Mouse (Mus musculus) frontal cortex, postnatal 14 days (tissue): ENCODE results near the gene Tjap1.

Experiments
- DNase-seq, 2 experiments: peaks; one replicate each; pipeline ENCODE4 v3.0.0; 2022; ENCODE audit warnings: low spot score in 2 of 2

Gene Tjap1

DNA sequence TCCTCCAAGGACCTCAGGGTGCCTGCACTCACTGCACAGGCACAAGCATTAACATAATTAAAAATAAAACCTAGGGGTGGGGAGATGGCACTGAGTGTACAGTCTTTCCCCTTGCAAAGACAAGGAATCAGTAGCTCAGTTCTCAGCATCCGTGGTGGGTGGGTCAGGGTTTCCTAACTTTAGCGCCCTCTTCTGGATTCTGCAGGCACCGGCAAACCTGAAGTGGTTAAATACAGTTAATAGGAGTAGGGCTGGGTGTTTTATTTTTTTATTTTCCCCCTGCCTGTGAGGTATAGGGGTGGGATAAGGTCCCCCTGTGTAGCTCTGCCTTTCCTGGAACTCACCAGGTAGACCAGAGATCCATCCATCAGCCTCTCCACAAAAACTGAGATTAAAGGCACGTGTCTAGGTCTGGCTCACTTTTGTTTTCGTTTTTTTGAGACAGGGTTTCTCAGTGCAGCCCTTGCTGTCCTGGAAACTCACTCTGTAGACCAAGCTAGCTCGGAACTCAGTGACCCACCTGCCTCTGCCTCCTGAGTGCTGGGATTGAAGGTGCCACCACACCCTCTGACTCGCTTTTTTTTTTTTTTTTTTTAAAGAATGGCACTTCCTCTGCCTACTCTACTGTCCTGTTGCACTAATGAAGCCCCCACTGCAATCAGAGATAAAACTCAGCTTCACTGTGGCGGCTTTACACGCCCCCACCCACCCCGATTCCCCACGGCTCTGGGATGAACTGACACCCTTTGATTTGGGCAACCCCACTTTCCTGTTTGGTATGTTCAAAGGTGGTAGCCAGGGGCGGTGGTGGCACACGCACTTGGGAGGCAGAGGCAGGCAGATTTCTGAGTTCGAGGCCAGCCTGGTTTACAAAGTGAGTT, 30.0 kb downstream of the Tjap1 start:
- no peak for DNase-seq

DNA sequence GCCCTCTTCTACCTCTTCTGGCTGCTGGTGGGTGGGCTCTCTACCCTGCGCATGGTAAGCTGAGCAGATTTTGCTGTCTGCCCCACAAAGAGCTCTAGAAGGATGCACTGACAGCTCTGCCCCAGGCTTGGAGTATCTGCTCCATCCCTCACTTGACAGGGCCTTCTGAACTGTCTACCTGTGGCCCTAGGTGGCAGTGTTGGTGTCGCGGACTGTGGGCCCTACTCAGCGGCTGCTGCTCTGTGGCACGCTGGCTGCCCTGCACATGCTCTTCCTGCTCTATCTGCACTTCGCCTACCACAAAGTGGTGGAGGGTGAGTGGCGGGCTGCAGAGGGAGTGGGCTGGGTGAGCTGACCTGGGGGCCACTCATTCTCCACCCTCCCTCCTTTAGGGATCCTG, 31.7 kb downstream of the Tjap1 start:
- no peak for DNase-seq

DNA sequence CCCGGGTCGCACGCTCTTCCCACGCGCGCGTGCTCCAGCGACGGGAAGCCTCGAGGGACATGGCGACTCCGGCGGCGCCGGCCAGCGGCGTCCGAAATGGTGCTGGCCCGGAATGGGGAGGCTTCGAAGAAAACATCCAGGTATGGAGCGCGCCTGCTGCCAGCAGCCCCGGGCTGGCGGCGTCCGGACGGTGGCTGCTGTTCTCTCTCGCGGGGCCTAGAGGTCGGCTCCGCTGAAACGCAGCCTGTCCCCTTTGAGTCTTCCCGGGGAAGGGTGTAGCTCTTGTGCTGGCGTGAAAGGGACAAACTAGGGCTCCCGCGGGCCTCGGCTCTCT, 34.7 kb downstream of the Tjap1 start:
- no peak for DNase-seq

DNA sequence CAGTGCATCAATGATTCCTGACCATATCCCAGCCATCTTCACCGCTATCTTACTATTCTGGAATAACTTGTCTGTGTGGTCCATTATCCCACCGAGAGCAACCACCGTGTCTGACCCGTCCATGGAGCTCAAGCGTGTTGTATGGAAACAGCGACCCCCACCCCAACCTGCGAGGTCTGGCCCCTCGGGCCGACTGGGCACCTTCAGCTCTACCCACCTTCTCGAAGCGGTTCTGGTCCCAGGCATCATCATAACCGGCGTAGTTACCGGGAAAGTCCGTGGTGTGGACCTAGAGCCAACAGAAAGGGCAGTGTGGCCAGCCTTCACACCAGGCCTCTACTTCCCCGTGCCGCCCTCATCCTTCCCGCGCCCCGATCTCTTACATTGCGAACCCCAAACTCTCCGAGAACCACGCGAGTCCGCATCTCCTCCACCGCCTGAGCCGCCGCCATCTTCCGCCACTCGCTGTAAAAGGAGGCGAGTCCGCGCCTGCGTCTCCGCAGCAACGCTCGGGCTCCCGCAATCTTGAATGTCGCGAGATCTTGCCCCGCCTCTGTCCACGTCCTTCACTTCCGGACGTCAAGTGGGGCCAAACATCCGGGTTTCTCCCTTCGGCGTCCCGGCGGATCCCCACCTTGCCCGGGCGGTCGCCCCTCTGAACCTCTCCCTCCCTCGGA, 35.2 kb downstream of the Tjap1 start, which contains the start of the genes Polr1c and Yipf3:
Gene Polr1c (minus strand): TSS at position 543 of the 677 bp plus-strand sequence.
Gene Yipf3 (plus strand): TSS at position 569 of the 677 bp plus-strand sequence.
- DNase-seq: peak; percentile 93 to 94

DNA sequence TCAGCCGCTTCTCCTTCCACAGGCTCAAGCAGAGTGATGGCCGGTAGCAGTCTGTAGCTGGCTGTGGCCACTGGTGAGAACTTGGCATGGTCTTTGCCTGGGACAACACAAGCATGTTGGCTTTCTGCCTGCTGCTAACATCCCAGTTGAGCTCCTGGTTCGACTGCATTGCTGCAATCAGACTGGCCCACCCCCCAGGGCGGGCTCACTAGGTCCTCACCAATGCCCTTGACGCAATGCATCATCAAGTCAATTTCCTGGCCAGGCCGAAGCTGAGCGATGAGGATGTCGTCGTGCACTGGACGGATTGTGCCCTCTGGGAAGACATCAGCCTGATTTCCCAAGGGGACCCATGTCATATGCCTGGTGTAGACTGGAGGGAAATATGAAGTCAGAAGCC, 38.2 kb downstream of the Tjap1 start:
- DNase-seq: no peak

DNA sequence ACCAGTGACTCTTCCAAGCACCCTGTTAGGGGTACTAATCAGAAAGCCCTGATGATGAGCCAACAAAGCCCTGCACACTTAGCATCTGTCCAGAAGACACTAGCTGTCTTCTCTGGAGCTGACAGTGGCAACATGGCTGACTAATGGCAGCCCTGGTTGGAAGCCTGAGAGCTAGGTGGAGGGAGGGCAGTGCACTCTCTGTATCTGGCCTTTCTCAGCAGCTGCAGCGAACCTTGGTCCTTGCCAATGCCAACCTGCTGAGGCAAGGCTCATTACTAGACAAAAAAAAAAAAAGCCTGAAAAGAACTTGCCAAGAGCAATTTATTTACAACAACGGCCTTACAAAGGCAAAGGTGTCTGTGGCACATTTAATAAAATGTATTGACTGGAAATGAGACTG, 39.2 kb downstream of the Tjap1 start:
- DNase-seq: no peak

DNA sequence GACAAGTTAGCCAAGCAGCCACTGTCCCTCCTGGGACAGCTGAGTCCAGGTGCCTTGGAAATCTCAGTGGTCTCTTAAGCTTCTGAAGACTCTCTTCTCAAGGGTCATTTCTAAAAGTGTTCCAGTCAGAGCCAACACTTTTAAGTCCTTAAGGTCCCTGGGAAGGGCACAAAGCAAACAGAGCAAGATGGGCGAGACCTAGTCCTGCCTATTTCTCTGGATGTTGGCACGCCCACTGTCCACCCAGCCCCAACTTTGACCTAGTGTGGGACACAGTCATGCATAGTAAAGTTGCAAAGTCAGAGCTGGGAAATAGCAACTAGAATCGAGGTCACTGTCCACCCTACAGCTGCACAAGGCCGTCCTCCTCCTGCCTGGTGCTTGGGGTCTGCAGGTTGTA, 39.8 kb downstream of the Tjap1 start:
- no peak for DNase-seq

DNA sequence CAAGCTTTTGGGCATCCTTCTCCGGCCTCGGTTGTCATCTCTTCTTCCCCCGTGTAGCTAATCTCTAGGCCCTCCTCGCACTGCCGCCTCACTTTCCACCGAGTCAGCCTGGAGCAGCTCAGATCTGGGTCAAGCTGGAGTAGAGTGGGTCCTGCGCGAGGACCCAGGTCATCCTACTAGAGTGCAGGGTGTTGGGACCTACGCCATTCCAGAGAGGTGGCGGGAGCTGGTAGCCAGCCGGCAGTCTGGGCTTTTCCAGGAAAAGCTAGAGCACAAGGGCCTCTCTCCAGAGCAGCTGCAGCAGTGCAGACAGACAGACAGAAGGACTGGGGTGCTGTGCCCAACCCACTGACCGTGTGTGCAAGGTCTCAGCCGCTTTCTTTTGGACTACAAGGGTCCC, 40.6 kb downstream of the Tjap1 start:
- no peak for DNase-seq

DNA sequence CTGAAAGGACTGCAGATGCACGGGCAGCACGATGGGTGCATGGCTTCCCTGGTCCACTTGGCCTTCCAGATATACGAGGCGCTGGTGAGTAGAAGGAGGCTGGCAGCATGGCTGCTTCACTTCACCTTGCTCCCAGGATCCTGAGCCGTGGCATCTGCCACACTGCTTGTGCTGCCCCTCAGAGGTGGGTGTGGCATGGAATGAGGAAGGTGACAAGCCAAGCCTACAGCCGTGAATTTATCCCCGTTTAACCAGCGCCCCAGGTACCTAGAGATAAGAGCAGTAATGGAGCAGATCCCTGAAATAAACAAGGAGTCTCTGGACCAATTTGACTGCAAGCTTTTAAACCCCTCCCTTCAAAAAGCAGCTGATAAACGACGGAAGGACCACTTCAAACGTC, 41.4 kb downstream of the Tjap1 start:
- DNase-seq: no peak

DNA sequence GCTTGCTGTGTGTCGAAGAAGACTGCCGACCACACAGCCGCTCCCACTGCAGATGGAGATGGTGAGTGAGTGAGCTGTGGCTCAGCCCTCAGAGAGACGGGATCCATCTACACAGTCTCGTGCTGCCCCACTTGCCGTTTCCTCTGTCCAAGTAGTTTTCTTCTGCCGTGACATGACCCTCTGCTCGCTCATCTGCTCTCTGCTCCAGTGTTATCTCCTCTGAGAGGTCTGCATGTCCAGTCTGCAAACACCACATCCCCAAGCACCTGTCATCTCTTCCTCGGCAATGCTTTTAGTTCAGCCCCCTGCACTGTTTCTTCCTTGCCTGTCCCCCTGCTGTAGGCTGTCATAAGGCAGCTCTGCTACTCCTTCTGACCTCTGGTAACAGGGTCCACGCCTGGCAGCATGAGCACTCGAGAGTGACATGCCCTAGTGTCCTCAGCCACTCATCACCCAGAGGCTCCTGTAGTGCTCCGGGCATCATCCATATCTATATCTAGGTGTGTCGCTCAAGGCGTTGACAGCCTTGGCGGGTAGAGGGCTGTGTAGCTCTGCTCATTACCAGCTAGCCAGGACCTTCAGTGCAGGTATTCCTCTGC, 43.2 kb downstream of the Tjap1 start:
- DNase-seq: no peak

DNA sequence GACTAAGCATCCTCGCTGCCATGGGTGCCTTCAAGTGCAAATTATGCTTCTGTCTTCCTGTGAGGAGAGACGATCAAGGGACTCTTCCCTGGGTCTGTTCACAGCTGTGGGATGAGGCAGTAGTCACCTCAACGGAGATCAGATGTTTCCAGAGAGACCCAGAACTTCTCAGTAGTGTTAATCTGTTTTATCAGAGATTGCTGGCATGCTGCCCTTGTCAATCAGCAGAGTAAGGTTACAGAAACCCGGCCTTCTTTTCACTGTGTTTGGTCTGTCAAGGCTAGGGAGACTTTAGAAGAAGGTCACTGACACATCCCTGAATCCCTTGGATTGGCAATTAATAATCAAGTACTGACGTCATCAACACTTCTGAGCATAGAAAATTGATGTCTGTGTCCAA, 45.3 kb downstream of the Tjap1 start:
- no peak for DNase-seq

DNA sequence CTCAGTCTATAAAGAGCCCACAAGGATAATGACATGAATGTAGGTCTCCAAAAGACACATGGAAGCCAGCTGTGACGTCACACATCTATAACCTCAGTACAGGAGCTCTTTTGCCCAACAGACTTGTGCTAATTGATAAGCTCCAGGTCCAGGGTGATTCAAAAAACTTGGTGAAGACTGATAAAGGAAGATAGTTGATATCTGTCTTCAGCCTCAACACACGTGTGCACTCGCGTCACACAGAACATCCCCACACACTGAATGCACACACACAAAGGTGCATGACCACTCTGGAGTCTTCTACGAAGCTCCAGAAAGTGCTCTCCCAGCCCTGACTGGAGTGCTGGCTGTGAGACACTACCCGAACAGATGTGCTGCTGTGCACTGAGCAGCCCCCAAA, 45.7 kb downstream of the Tjap1 start:
- DNase-seq: no peak

DNA sequence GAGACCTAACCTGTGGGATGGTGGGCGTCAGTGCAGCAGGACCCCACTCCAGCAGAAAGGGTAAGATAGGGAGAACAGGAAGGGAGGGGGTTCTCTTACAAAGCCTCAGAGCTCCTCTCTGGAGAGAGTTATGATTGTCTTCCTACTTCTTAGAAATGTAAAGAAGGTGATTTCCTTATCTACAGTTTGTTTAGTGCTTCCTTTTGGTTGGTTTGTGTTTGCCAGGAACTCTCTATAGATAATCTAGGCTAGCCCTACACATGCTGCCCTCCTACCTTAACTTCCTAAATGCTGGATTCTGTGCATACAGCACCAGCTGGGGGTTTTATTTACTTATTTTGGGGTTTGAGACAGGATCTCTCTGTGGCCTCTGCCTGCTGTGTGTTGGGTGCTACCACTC, 46.8 kb downstream of the Tjap1 start:
- no peak for DNase-seq

DNA sequence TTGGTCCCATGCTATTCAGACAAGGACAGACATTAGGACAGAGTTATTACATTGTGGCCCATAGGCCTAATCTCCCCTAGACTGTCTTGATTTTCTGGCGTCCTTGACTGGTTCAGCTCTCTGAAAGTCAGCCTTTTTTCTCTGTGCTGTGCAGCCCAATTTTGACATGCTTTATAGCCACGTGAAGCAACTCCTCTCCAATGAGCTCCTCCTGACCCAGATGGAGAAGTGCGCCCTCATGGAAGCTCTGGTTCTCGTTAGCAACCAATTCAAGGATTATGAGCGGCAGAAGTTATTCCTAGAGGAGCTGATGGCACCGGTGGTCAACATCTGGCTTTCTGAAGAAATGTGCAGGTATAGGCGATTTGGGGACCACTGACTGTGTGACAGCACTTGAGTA, 55.2 kb downstream of the Tjap1 start:
- DNase-seq: no peak

DNA sequence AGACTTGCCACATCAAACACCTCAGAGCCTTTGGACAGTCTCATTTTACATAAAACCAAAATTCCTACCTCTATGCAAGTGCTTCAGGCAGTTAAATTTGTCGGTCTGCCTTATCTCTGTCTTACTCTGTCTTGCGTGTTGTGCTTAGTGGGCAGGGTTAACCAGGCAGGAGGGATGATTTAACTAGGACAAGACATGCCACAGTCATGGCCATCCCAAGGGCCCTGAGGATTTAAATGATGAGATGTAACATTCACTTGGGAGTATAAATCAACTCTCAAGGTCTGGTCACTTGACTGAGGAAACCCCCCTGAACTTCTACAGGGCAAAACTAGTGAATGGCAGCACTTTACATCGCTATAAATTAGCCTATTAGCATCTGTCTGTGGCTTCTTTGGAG, 61.2 kb downstream of the Tjap1 start:
- DNase-seq: no peak

DNA sequence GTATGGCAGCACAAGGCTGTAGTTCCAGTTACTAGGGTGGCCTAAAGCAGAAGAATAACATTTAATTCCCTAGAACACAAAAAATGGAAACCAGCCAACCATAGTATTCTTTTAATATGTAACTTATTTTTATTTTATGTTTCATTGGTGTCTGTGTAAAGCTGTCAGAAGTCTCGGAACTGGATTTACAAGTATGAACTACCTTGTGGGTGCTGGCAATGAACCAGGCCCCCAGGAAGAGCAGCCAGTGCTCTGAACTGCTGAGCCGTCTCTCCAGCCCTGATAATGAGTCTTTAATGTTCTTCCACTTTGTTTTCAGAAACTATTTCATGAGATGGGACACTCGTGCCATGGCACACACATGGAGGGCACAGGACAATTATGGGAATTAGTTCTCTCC, 72.3 kb downstream of the Tjap1 start:
- no peak for DNase-seq
